Mouse (Mus musculus): Measurements from ENCODE around the gene Cntf.

The Cntf gene

DNA sequence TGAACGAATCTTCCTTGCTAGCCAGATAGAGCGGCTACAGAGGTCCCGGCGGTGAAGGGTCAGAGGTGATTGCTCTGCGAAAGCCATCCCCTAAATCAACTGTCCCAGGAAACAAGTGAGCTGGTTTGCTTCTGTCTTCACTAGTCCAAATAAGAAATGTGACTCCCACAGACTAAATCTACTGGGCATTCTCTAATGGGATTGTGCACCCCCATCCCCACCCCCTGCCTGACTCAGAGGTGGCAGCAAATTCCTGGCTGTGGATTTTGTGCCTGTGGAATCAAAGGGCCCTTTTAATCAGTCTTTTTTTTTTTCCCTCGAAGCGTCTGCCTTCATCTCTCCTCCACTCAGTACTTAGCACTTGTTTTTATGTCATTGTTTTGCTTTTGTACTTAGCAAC lies at the start of gene Cntf:
Cntf (minus strand) TSS at position 325 of the 400 bp plus-strand sequence.
- no peak for DNase-seq (ENCODE audit: low read depth in 1 of 2, low spot score in 2 of 2)

DNA sequence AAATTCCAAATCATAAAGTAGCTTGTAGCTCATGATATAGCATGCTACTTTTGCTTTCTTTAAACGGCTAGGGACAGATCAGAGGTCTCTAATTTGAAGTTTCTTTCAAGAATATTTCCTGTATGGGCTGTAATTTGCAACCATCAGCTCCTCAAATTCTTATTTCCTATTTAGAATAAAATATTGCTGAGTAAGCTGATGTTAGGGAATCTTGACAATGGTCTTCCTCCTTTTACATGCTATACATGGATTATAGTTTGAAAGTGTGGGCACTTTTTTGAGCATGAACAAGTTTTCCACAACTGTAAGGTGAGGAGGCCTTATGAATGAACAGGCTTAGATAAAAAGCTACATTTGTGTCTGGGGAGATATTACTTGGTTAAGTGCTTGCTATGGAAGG lies 48.5 kb upstream of the Cntf start:
- no peak for DNase-seq (ENCODE audit: low read depth in 1 of 2, low spot score in 2 of 2)

DNA sequence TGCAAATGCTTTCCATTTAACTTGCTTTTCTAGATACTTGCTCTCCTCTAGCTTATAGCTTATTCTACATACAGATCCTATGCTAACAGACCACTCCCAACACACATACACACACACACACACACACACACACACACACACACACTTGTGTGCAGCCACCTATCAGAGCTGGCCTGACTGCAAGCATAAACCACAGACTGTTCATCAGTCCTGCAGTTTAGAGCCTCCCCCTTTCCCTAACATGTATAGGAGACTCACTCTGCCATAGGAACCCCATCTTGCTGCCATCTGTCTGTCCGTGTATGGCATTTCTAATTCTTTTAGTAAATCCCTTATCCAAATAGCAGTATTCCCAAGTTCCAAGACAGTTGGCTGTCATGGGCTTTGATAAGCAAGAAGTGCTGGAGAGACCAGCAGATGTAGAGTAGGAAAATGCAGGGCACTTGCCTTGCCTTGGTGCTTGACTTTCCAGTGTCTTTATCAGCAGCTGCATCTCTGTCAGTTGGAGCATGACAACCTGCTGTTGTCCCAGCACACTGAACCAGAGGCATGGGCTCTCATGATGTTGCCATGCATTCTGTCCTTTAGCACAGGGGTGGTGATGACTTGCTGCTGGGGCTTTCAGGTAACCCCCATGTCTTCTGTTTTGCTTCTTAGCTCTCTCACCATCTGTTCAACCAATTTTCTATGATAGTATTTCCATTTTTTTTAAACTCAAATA lies 47.4 kb upstream of the Cntf start:
- DNase-seq (ENCODE audit: low read depth in 1 of 2, low spot score in 2 of 2), result no peak

DNA sequence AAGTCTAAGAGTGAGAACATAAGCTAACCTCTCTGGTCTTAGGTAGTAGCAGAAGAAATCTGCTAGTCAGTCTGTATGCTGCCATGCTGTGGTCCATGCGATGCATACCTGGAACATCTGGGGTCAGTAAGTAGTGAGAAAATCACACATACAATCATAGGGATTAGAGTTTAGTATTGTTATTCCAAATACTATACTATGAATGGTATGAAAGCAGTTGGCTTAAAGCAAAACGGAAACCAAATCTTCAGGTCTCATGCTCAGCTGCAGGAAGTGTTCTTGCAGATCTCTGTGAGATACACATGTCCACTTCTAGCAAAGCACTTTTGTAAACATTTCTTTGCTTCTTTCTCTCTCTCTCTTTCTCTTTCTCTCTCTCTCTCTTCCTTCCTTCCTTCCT lies 40.8 kb upstream of the Cntf start:
- no peak for DNase-seq (ENCODE audit: low read depth in 1 of 2, low spot score in 2 of 2)

DNA sequence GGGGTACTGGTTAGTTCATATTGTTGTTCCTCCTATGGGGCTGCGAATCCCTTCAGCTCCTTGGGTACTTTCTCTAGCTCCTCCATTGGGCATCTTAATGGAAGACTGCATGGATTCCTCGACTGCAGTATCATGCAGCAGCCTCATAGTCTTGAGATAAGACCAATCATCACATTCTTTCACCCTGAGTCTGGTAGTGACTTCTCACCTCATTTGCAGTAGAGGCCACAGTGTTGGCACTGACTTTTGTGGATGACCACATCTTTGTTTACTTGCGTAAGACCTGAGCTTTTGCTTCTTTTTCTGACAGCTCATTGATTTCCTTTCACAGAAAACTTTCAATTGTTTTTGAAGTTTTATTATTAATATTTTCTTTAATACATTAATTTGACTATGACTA lies 40.3 kb upstream of the Cntf start:
- DNase-seq (ENCODE audit: low read depth in 1 of 2, low spot score in 2 of 2), result no peak

DNA sequence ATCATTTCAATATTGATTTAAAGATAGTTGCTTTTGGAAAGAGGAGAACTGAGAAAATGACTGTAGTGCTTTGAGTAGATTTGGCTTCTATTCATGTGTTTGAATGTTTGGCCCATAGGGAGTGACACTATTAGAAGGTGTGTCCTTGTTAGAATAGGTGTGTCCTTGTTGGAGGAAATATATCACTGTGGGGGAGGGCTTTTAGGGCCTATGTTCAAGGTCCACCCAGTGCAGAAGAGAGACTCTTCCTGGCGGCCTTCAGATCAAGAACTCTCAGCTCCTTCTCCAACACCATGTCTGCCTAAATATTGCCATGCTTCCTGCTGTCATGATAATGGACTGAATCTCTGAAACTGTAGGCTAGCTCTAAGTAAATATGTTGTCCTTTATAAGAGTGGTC lies 38.8 kb upstream of the Cntf start:
- no peak for DNase-seq (ENCODE audit: low read depth in 1 of 2, low spot score in 2 of 2)

DNA sequence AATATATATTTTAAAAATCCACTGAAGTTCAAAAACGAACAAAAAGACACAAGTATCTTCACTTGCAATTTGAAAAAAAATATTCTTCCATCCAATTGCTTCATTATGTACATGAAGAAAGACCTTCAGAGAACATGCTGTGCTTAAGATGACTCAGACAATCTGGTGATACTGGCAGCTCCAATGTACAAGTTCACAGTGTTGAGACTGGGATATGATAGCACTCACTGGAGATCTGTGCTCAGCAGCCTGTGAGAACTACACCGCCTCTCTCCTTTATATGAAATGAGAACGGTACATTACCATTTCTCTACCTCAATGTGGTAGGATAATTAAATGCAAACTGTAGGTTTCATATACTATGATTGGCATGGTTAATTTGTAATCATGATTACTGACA lies 37.4 kb upstream of the Cntf start:
- DNase-seq (ENCODE audit: low read depth in 1 of 2, low spot score in 2 of 2), result no peak

DNA sequence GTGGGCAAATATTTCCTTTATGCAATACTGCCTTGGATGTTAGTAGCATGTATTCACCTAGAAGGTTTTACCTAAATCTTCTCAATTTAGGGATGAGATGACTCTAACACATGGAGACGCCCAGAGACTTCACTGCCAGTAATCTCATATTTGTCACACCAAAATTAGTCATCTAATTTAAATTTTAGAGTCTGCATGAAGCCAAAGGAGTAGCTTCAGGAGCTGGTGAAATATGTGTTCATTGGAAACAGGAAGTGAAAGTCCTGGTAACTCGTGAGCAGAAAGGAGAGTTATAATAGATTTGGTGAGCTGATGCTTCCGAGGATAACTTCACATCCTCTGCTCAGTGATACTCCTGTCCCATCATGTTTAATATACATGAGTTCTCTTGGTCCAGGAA lies 35.6 kb upstream of the Cntf start:
- DNase-seq (ENCODE audit: low read depth in 1 of 2, low spot score in 2 of 2), result peak in 1 of 2 experiments; percentile 30

DNA sequence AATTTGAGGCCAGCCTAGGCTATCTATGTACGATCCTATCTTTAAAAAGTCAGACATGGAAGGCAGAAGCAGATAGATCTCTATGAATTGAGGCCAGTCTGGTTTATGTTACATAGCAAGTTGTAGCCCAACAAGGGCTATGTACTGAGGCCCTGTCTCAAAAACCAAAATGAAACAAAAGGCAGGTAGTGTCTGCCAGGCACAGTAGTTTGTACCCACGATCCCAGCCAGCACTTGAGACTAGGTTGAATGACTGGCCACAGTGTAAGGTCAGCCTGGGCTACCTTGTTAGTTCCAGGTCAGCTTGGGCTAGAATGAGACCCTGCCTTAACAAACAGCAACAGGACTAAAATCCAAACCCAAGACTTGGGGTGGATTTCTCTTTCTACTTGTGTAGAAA lies 35.2 kb upstream of the Cntf start:
- DNase-seq (ENCODE audit: low read depth in 1 of 2, low spot score in 2 of 2), result no peak

DNA sequence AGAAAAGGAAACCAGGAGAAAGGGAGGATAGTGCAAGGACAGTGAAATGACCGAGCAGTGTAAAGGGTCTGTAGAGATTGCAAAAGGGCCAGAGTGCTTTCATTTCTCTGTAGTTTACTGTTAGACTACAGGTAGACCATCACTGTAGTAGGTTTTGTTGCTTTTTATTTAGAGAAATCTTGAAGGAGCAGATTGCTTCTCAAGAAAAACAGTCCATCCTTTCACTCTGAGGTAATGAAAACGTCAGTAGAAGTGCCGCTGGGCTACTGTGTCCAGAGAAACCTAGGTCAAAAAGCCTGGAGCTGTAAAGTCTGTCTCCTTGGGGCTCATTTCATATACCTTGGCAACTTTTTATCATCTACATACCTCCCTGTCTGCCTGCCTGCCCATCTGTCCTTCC lies 33.6 kb upstream of the Cntf start:
- DNase-seq (ENCODE audit: low read depth in 1 of 2, low spot score in 2 of 2), result no peak

DNA sequence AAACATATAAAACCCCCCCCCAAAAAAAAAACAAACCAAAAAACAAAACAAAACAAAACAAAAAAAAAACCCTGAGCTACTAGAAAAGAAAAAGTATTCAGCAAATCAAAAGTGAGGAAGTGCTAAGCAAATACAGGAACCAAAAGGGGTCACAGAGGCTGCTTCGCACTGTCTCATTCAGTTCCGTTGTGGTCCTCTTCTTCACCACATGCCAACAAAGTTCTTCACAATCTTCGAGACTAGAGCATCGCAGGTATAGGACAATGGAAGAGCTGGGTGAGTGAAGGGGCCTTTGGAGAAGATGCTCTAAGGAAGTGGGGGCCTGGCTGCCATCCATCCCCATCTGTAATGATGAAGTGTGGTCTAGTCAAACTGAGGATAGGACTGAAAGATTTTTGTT lies 33.0 kb upstream of the Cntf start:
- DNase-seq (ENCODE audit: low read depth in 1 of 2, low spot score in 2 of 2), result peak; percentile 29 to 58

DNA sequence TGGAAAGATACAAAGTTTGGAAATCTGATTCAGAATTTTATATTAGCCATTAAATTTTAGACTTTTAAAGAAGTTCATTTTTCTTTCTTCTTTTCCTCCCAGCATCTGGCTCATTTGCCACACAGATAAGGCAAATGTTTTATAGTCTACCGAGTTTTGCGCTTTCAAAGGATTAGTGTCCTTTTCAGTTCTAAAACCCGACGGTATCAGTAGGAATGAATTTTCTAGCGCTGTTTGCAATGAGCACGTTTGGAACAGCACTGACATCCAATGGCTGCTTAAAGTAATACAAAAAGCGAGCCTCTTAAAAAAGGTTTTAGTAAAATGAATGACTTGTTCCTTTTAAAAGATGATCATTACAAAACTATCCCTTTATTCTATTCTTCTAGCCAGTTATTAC lies 31.6 kb upstream of the Cntf start:
- DNase-seq (ENCODE audit: low read depth in 1 of 2, low spot score in 2 of 2), result no peak

DNA sequence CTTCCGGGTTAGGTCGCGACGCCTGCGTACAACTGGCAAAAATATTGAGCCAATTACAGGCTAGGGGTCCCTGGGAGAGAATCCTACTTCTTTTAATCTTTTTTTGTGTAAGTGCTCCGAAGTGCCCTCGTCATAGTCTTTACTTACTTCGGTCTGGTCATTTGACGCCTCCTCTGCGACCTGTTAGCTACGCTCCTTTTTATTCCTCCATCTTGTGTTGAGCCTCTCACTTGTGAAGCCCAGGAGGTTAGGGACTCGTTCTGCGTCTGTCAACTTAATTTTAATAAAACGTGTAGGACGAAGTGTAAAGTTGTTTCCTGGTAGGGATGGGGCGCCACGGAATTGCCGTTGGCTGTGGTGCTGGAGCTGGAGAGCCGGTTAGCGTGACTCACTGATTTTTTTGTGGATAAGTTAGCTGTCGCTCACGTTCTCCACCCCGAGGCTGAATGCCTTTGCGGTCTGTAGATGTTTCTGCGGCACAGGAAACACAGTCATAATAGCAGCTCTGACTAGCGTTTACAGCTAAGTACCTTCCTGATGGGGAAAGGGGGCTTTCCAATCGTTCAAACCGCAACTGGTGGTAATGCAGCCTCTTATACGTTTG lies 31.0 kb upstream of the Cntf start:
- DNase-seq (ENCODE audit: low read depth in 1 of 2, low spot score in 2 of 2), result peak; percentile 77 to 79

DNA sequence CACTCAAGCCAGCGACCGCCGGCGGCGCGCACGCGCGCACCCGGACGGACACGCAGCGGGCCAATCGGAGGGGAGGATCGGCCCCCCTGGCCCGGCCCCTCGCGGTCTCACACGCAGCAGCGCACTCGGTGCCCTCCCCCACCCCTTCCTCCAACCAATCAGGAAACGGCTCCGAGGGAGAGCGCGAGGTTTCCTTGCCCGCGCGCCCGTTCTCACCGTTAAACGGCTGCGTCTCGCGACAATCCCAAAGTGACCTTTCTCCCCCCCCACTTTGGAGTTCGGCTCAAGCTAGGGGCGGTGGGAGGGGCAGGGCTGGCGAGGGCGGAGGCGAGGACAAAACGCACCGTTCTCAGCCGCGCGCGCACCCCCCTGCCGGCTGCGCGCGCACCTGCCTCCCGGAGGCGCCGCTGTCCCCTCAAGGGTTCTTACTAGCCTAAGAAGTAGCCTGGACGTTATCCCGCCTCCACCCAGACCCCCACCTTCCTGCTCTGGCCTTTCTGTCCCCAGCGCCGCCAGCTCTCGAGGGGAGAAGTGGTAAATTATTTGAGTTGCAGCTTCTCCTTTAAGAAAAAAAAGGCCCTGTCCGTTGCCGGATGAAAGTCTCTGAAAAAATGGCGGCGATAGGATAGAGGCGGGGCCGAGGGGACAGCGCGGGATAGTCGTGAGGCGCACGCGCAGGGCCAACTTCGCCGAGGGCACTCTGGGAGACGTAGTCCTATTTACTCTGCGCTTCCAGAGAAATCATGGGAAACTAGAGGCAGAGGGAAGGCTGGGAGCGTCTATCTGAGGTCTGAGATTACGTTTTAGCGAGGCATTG lies 30.3 kb upstream of the Cntf start, which contains the start of the genes Zfp91 and Lpxn:
Zfp91 (minus strand) TSS at position 616 of the 817 bp plus-strand sequence.
Lpxn (plus strand) TSS at position 683 of the 817 bp plus-strand sequence.
- DNase-seq (ENCODE audit: low read depth in 1 of 2, low spot score in 2 of 2), result peak; percentile 90 to 91

DNA sequence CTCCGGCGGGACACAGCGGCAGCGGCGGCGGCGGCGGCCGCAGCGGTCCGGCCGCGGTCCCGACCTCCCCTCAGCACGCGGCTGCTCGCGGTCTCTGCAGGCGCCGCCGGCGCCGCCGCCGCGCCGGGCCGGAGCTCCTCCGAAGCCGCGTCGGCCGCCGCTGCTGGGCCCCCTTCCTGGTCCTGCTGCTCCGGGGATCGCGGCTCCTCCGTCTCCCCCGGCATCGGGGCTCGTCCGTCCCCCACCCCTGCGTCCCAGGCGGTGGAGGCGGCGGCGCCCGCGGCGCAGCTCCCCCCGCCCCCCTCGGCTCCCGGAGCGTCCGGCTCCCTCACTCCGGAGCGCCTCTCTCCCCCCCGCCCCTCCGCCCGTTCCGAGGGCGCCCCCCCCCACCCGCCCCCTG lies 29.7 kb upstream of the Cntf start:
- DNase-seq (ENCODE audit: low read depth in 1 of 2, low spot score in 2 of 2), result no peak

DNA sequence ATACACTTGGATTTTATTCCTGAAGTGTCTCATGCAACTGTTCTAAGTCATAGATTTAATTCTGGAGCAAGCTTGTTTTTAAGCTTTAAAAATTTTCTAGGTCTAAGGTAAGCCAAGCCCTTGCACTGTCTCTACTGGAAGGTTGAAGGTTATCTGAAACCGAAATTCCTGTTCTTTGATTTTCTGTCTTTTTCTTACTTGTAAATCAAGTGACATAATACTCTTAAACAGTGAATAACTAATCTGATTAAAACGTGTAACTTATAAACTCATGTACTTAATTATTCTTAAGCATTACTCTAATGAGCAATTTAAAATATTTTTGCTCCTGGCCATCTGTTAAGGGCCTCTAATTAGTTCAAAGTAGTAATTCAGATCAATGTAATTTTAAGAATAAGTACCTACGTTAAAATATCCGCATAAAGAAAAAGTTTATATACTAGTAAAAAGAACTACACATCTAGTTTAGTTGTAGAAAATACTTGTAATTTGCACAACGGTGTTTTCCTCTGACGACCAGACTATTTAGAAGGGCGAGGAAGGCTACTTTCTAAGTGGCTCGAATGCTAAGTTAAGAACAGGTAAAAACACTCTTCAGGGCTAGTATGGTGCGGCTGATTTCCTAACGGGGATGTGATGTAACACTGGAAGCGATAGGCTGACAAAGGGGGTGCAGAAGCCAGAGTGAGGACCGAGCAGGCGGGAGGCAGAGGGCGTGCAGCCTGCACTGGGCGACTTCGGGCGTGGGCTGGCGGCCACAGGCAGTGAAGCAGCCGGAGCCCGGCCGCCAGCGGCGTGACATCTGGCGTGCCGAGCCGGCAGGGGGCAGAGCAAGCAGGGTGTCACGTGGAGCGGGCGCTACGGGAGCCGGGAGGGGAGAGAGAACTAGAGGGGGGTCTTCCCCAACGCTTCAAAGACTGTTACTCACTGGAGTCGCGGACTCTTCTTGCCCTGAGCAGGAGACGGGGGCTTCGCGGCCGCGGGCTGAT lies 28.9 kb upstream of the Cntf start:
- DNase-seq (ENCODE audit: low read depth in 1 of 2, low spot score in 2 of 2), result peak; percentile 84 to 93

DNA sequence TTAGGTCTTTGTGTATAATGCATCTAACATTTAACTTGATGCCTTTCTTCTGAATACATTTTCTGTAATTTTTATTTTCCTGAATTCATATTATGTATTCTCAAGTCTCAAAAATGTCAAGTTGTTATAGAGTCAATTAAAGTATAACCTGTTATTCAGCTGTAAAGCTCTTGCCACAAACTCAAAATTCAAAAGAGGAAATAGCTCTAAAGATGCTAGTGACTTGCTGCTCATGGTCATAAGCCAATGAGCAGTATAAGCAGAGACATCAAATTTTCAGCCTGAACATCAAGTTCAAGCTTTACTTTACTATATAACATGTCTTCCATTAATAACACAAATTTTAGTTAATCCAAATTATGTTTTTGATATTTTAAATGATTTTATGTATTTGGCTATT lies 26.9 kb upstream of the Cntf start:
- no peak for DNase-seq (ENCODE audit: low read depth in 1 of 2, low spot score in 2 of 2)

DNA sequence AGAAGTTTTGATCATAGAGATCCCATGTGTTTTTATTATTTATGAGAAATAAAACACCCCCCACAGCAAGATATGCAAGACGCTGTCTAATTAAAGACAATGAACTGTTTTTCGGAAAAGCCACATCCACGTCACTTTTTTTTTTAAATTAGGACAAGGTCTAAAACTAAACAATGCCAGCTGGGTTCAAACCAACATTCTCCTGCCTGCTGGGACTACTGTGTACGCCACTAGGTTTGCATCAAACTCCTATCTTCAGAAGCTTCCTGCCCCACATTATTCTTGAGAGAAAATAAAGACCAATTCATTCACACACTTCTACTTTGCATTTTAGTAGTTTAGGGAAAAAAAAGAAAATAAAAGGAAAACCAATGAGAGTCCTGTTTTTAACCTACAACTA lies 22.3 kb upstream of the Cntf start:
- DNase-seq (ENCODE audit: low read depth in 1 of 2, low spot score in 2 of 2), result no peak

DNA sequence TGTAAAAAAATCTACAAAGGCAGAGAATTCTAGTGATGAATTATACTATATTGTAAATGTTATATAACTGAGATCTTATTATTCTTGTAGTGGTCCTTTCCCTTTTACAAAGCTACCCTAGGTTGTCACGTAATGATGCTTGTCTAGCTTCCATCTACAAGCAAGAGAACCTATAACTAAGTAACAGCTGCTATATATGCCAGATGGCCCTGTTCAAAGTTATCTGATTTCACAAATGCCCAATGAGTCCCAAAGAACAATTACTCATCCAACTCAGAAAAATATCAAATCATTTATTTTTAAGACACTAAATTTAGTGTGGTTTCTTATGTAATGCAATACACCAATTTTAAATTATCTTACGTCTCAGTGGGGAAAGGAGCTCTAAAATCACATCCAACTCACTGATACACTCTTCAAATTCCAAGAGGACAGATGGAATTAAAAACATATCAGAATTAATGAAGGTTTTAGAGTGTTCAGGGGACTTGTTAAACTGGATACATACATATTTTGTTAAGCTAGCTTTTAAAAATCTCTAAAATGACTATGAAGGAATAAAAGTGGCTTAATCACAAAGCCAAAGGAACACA lies 21.5 kb upstream of the Cntf start:
- DNase-seq (ENCODE audit: low read depth in 1 of 2, low spot score in 2 of 2), result no peak

DNA sequence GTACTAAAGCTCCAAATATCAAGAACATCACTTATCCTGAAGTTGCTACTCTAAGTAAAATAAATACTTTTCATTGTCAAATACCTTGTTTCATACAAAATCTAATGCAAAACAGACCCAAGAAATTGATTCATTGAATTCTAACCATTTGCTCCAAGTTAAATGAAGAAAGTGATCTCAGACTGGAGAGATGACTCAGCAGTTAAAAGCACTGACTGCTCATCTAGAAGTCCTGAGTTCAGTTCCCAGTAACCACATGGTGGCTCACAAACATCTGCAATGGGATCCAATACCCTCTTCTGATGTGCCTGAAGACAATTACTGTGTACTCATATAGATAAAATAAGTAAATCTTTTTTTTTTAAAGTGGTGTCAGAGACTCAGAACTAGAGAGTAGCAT lies 15.0 kb upstream of the Cntf start:
- DNase-seq (ENCODE audit: low read depth in 1 of 2, low spot score in 2 of 2), result no peak

DNA sequence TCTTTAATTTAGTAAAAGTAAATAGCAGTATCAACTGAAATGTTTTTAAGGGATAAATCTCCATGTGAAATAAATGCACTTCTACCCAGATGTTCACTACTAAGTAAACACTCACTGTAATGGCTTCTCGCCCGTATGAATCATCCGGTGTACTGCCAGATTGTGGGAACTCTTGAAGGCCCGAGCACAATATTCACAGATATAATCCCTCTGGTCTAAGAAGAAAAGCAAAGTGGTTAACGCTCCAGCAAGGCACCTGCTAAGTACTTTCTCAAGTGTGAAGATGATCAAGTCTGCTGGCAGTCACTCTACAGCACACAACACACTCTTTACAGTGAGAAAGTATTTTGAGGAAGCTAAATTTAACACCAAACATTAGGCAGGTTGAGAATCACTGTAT lies 5.5 kb upstream of the Cntf start:
- no peak for DNase-seq (ENCODE audit: low read depth in 1 of 2, low spot score in 2 of 2)
